Mouse (Mus musculus) limb, embryonic 15.5 days (tissue): ENCODE data around the gene A830018L16Rik. TPM values are rescaled to one million over a fixed set of nuclear protein-coding genes. Genes with fewer than 3 reads are reported as not detected.

ENCODE experiments used
- ATAC-seq: fragments of 200-750 bp; cut with Nextera tagmentation; 2 replicates; pipeline ENCODE4 v1.8.0; 2017; ENCODE audit warnings: low read depth, moderate TSS enrichment; ENCODE audit not compliant: insufficient number of reproducible peaks, low FRiP score, low TSS enrichment
- H3K27ac ChIP-seq: fragments of 300-500 bp; sonication (generic); 2 replicates; pipeline ENCODE4 v1.5.1; 2015; ENCODE audit warnings: moderate library complexity, mild to moderate bottlenecking, inconsistent platforms
- H3K27me3 ChIP-seq: fragments of 300-500 bp; sonication (generic); 2 replicates; pipeline ENCODE4 v1.6.1; 2015; ENCODE audit warnings: inconsistent platforms
- H3K36me3 ChIP-seq: fragments of 300-500 bp; sonication (generic); 2 replicates; pipeline ENCODE4 v1.6.1; 2015; ENCODE audit warnings: inconsistent platforms
- H3K4me1 ChIP-seq: fragments of 300-500 bp; sonication (generic); 2 replicates; pipeline ENCODE4 v1.6.1; 2015; ENCODE audit warnings: inconsistent platforms
- H3K4me2 ChIP-seq: fragments of 300-500 bp; sonication (generic); 2 replicates; pipeline ENCODE4 v1.6.1; 2015; ENCODE audit warnings: mild to moderate bottlenecking, inconsistent platforms
- H3K4me3 ChIP-seq: fragments of 300-500 bp; sonication (generic); 2 replicates; pipeline ENCODE4 v1.5.1; 2015; ENCODE audit warnings: mild to moderate bottlenecking, inconsistent platforms
- H3K9ac ChIP-seq: fragments of 300-500 bp; sonication (generic); 2 replicates; pipeline ENCODE4 v1.6.1; 2015; ENCODE audit warnings: inconsistent platforms
- H3K9me3 ChIP-seq: fragments of 300-500 bp; sonication (generic); 2 replicates; pipeline ENCODE4 v1.6.1; 2016; ENCODE audit warnings: inconsistent platforms
- WGBS: fragments of 180-500 bp; shearing (Covaris S2); methylation state at CpG from one replicate; pipeline ENCODE4 v1.1.7; 2015; 5-methylcytosine and 5-hydroxymethylcytosine counted together
- polyA plus RNA-seq: library from polyadenylated mRNA; unstranded; fragments of >200 nt; fragmentation: Nextera tagmentation; extraction: Ambion mirVana; gene quantifications from 2 replicates; pipeline ENCODE4 v1.2.1, GENCODE M21; 2015

A830018L16Rik gene
- polyA plus RNA-seq, 1 experiment from 2014 or later, result 1.9 TPM

DNA sequence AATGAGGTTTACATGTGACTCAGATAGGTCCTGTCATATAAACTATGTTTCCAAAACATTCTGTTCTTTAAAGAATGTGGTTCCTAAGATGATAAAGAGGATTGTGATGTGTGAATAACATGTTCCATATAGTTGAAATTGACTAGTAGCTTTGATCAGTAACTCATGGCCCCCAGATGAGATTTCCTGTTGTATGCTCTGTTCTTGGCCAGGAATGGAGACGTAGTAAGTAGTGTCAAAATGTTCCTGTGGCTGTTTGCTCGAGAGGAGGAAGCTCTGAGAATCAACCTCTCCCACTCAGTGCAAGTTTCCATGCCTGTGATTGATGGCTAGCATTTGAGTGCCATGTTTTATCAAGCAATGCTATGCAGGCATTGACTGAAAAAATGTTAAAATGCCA lies 467.8 kb downstream of the A830018L16Rik start:
- Histone ChIP-seq H3K27ac (no peak overlapping the region), H3K4me3 (no peak overlapping the region), H3K4me1 (no peaks in the 10 kb centered on the region), H3K36me3 (no peaks in the 10 kb centered on the region), H3K9me3 (no peaks in the 10 kb centered on the region), H3K27me3 (no peaks in the 10 kb centered on the region), H3K9ac (no peak overlapping the region), H3K4me2 (no peak overlapping the region)
- WGBS, result 25% methylated on average over 2 of the region's 2 CpGs
- no peak for ATAC-seq

DNA sequence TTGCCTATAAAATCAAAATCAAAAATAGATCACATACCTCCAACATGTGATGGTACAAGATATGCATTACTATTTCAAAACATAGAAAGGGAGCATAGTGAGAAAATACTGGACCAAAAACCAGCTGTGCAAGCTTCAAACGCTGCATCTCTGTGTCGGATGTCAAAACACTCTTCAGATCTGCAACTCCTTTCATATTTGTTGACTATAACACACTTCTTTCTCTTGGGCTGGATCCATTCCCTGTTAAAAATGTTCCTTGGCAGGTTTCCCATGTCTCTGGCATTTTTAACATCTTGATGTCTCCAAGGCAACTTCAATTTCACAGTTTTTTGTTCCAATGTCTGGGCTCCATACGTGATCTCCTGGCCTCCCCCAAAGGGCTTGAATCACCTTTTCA lies 481.8 kb downstream of the A830018L16Rik start:
- Histone ChIP-seq H3K4me1 (no peaks in the 10 kb centered on the region), H3K9me3 (no peaks in the 10 kb centered on the region), H3K27ac (no peak overlapping the region; the same call in 1 of the 2 replicates), H3K9ac (no peak overlapping the region), H3K4me2 (no peak overlapping the region), H3K27me3 (no peaks in the 10 kb centered on the region), H3K36me3 (no peaks in the 10 kb centered on the region), H3K4me3 (no peak overlapping the region)
- no peak for ATAC-seq
- WGBS, result 24% methylated on average over 3 of the region's 3 CpGs

DNA sequence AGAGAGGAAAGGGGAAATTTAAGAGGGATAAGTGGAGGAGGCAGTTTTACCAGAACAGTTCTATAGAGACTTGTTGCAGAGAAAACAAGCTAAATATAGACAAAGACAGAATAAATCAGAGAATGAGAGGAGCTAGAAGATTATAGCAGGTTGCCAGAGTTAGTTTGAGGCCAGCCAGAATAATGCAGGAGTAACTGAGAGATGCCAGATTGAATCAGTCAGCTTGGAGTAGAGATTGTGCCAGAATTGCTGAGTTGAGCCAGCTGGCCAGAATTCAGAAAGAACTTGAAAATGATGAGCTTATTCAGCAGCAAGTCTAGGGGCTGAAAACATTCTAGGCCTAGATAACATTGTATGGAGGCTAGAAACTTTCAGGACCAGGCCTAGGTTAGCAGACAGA lies 502.0 kb downstream of the A830018L16Rik start:
- no peaks in the 10 kb centered on the region for H3K27me3 ChIP-seq
- no peak overlapping the region for H3K4me3 ChIP-seq
- no peaks in the 10 kb centered on the region for H3K36me3 ChIP-seq
- no peaks in the 10 kb centered on the region; the same call in 1 of the 2 replicates for H3K9me3 ChIP-seq
- H3K9ac ChIP-seq, result no peak overlapping the region
- no peak overlapping the region for H3K4me2 ChIP-seq
- no peaks in the 10 kb centered on the region for H3K4me1 ChIP-seq
- ATAC-seq, result no peak
- no peak overlapping the region for H3K27ac ChIP-seq

DNA sequence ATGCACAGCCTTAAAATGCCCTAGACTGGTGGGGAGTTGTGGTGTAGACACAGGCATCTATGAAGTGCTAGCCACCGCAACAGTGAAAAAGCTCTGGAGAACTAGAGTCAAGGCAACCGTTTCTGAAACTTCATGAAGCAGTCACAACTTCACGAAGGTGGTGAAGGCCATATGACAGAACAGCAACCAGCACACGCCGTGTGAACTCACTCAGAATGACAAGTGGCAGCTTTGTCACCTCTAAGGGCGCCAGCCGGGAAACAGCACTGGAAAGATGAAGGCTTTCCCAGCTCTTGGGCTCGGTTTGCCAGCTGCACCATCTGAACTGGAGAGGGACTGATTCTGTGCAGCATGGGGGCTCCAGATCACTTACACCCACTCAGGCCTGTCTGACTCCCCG lies 523.1 kb downstream of the A830018L16Rik start:
- no peak for ATAC-seq
- WGBS, result 70% methylated on average over 9 of the region's 9 CpGs
- Histone ChIP-seq H3K4me2 (no peak overlapping the region), H3K4me3 (no peak overlapping the region), H3K4me1 (no peaks in the 10 kb centered on the region), H3K9ac (no peak overlapping the region), H3K27ac (no peak overlapping the region), H3K36me3 (no peaks in the 10 kb centered on the region), H3K9me3 (no peaks in the 10 kb centered on the region), H3K27me3 (no peaks in the 10 kb centered on the region)

DNA sequence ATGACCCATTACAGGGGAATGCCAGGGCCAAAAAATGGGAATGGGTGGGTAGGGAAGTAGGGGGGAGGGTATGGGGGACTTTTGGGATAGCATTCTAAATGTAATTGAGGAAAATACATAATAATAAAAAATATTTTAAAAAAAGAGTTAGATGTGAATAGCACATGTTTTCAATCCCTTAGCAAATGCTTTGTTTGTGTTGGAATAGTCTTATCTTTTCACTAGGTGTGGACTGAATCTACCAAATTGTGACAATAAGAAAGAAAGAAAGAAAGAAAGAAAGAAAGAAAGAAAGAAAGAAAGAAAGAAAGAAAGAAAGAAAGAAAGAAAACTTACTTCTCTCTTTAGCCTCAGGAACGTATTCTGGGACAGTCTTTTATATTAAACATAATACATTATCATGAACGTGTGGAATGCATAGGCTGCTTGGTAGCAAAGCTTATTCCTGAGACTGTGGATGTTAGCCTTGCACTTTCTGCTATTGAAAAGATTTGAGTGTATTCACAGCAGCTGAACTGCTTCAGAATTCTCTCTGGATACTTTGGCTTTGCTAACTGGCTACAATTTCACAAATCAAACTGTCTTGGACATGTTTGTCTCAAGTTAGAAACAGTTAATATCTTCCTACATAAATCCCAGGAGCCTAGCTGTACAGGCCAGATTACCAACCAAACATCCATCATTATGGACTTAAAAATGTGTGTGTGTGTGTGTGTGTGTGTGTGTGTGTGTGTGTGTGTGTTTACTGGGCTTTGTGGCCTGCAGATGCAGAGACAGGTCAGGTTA lies 545.7 kb downstream of the A830018L16Rik start:
- Histone ChIP-seq H3K27ac (no peak overlapping the region), H3K4me1 (no peaks in the 10 kb centered on the region), H3K27me3 (no peaks in the 10 kb centered on the region), H3K36me3 (no peaks in the 10 kb centered on the region), H3K4me3 (no peak overlapping the region), H3K4me2 (no peak overlapping the region), H3K9ac (no peak overlapping the region), H3K9me3 (no peaks in the 10 kb centered on the region)
- 65% methylated on average over 2 of the region's 2 CpGs for WGBS
- no peak for ATAC-seq

DNA sequence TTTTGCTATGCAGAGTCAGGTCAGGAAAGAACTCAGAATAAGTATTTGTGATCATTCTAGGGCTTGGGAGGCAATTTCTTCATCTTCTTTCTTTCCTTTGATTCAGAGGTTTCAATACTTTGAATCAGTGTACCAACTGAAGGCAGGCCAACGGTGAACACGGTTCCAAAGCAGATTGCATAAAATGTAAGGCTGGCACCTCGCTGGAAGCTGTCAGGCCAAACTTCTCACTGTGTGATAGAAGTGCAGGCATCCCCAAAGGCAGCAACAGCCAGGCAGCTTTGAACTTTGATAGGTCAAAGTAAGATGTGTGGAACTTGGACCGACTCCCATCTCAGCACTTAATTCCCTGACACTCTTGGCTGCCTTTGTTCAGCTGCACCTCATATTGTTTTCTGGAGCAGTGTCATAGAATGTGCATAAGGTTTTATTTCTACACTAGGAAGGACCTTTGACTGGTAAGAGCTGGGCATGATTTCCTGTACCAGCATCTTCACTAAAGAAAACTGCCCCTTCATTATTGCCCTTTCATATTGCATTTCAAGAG lies 568.8 kb downstream of the A830018L16Rik start:
- H3K27me3 ChIP-seq, result no peaks in the 10 kb centered on the region
- no peak for ATAC-seq
- 64% methylated on average over 4 of the region's 4 CpGs for WGBS

DNA sequence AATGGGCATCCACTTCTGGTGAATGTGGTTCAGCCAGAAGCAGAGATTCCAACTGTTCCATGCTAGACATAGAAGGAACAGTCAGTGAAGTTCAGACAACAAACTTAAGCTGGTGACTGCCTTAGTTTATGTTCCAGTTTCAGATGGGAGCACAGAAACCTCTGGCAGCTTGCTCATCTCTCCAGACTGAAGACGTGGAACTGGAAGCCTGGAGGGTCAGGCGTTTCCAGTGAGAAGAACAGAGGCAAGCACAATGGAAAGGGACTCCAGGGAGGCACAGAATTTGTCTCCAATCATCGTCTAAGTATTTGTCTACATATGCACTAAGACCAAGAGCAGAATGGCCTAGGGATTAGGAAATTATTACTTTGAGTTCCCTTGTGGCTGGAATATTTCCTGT lies 576.1 kb downstream of the A830018L16Rik start:
- H3K36me3 ChIP-seq, result no peaks in the 10 kb centered on the region
- no peaks in the 10 kb centered on the region for H3K4me1 ChIP-seq
- H3K27me3 ChIP-seq, result no peaks in the 10 kb centered on the region
- H3K4me2 ChIP-seq, result no peak overlapping the region
- ATAC-seq, result no peak
- no peaks in the 10 kb centered on the region for H3K9me3 ChIP-seq
- no peak overlapping the region for H3K4me3 ChIP-seq
- no peak overlapping the region for H3K27ac ChIP-seq
- WGBS, result 68% methylated on average over 3 of the region's 3 CpGs
- no peak overlapping the region for H3K9ac ChIP-seq

More for the DNA sequence above, 568.8 kb downstream of the A830018L16Rik start:
- Histone ChIP-seq H3K9me3 (no peaks in the 10 kb centered on the region), H3K9ac (no peak overlapping the region), H3K27ac (no peak overlapping the region), H3K4me2 (no peak overlapping the region), H3K4me1 (no peaks in the 10 kb centered on the region), H3K4me3 (no peak overlapping the region), H3K36me3 (no peaks in the 10 kb centered on the region)

DNA sequence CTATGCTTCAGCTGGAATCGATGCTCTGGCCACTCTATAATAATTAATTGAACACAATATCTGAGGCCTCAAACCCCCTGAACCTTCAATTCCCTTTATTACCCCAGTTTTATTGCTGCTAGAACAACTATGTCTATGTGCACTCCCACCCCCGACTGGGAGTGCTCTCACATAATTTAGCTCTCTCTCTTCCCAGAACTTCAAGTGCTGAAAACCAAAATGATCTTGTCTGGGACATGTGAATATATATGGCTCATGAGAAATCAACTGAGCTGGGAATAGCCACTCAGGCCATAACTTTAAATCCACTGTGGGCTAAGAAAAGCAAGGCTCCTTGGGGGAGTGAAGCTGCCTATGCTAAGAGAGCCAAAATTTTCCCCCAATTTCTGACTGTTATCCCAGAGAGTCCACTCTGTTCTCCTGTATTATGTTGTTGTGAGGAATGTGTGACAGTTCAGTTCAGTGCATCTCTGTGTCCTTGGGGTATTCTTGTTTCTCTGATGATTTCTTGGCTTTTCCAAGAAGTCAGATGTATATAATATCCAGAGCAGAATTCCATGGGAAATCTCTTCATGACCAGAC lies 582.5 kb downstream of the A830018L16Rik start:
- Histone ChIP-seq H3K27ac (no peak overlapping the region), H3K4me3 (no peak overlapping the region), H3K4me1 (peaks cover 3% of the 10 kb centered on the region; the same call in 1 of the 2 replicates), H3K36me3 (no peaks in the 10 kb centered on the region), H3K4me2 (no peak overlapping the region), H3K9me3 (no peaks in the 10 kb centered on the region), H3K27me3 (no peaks in the 10 kb centered on the region), H3K9ac (no peak overlapping the region)
- ATAC-seq, result peak; percentile 63; the same call in 1 of the 2 replicates
- 30% methylated on average over 2 of the region's 2 CpGs for whole genome bisulfite sequencing

DNA sequence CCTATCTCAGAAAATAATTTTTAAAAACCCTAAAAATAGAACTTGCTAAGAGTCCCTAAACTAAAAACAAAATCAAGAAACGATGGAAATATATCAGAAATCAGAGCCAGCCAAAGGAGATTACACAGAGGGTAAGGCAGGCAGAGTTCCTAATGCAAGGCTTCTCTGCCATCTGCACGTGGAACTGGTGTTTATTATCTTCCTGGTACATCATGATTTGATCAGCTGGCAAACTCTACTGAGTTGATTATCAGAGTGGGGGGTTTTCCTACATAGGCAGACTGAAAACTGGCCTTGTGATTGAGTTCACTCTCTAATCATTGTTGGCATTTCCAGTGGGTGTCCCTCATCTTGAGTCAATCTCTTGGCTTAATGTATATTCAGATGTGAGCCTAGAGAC lies 583.7 kb downstream of the A830018L16Rik start:
- WGBS, result 40% methylated on average over 2 of the region's 2 CpGs
- ATAC-seq, result no peak
- H3K27me3 ChIP-seq, result no peaks in the 10 kb centered on the region
- H3K4me3 ChIP-seq, result no peak overlapping the region
- peaks cover 3% of the 10 kb centered on the region; the same call in 1 of the 2 replicates for H3K4me1 ChIP-seq
- no peak overlapping the region for H3K27ac ChIP-seq
- H3K4me2 ChIP-seq, result no peak overlapping the region
- H3K9me3 ChIP-seq, result no peaks in the 10 kb centered on the region
- H3K36me3 ChIP-seq, result no peaks in the 10 kb centered on the region
- H3K9ac ChIP-seq, result no peak overlapping the region

DNA sequence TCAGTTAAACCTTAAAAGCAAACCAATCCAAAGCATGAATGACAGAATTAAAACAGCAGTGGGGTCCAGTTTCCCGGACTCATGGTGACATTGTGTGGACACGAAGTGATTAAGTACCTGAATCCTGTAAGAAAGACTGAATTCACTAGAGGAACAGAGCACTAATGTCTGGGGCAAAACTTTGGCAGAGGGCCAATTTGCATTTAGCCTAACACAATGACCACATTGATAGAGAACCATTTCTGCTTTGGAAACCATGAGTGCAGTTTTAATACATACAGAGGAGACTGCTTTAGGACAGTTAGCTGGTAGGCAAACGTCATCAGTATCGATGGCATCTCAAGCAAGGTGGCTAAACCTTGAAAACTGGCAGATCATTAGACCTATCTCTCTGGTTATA lies 586.7 kb downstream of the A830018L16Rik start:
- Histone ChIP-seq H3K27ac (no peak overlapping the region), H3K9me3 (no peaks in the 10 kb centered on the region), H3K4me1 (peaks cover 3% of the 10 kb centered on the region; the same call in 1 of the 2 replicates), H3K4me3 (no peak overlapping the region), H3K4me2 (no peak overlapping the region), H3K27me3 (no peaks in the 10 kb centered on the region), H3K9ac (no peak overlapping the region), H3K36me3 (no peaks in the 10 kb centered on the region)
- 52% methylated on average over 4 of the region's 4 CpGs for WGBS
- ATAC-seq, result 0 out of 2 replicates have a peak, but pooled peaks have one; percentile 52

DNA sequence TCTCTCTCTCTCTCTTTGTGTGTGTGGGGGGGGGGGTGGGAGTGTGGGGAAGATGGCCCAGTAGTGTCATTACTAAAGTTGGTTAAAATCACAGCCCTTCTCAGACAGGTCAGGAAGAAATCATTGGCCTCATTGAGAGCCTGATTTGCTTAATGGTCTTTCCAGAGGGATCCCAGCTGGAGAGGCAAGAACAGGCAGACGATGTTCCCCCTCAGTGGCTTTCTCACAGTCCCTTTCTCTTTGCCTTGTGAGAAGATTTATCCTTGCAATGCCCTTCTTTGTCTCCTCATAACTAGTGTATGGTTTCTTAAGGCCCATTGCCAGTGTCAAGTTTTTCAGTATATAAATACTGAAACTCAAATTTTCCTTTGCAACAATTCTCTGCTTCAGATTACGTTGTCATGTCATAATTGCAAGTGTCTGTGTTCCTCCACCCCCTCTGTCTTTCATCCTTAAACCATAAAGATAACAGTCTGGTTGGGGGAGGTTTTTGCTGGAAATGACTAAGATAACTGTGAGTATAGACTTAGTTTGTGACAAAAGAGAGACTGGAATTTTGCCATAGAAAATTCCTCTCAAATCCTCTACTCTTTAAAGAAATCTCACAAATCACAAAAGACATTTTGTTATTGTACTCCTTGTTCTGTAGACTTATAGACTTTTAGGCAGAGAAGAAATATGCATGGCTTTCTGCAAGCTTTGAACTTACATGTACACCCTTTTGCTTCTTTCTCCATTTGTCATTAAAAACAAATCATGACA lies 595.1 kb downstream of the A830018L16Rik start:
- Histone ChIP-seq H3K4me1 (no peaks in the 10 kb centered on the region), H3K36me3 (no peaks in the 10 kb centered on the region), H3K9ac (no peak overlapping the region), H3K27me3 (no peaks in the 10 kb centered on the region), H3K4me2 (no peak overlapping the region), H3K27ac (no peak overlapping the region), H3K9me3 (no peaks in the 10 kb centered on the region), H3K4me3 (no peak overlapping the region)
- no peak for ATAC-seq
- 38% methylated on average over 2 of the region's 2 CpGs for WGBS

DNA sequence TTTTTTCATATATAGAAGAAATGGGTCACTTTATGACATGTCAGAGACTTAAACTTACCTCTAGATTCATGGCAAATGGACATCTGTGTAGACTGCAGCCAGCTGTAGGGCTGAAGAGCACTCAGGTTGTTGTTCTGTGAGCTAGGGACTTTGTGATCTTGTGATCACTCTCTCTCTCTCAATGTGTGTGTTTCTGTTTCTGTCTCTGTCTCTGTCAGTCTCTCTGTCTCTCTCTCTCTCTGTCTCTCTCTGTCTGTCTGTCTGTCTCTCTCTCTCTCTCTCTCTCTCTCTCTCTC lies 595.6 kb downstream of the A830018L16Rik start:
- Histone ChIP-seq H3K36me3 (no peaks in the 10 kb centered on the region), H3K4me2 (no peak overlapping the region), H3K4me1 (no peaks in the 10 kb centered on the region), H3K27me3 (no peaks in the 10 kb centered on the region), H3K4me3 (no peak overlapping the region), H3K9me3 (no peaks in the 10 kb centered on the region), H3K27ac (no peak overlapping the region), H3K9ac (no peak overlapping the region)
- ATAC-seq, result no peak
